Mouse (Mus musculus) fibroblast of lung, adult 2 months (primary cell): ENCODE measurements around the gene Lpcat2.

Experiments
- DNase-seq: peaks from one replicate; pipeline ENCODE4 v3.0.0-alpha.2; 2011; ENCODE audit warnings: low read depth

Lpcat2 gene

GRCm38 (mm10) chr8:92908448-92908847 is 53.3 kb downstream of the Lpcat2 start:
- DNase-seq = no peak

- no peak for DNase-seq
Measured at GRCm38 (mm10) chr8:92911477-92911876, 56.3 kb downstream of the Lpcat2 start.

GRCm38 (mm10) chr8:92913396-92913795 is 58.3 kb downstream of the Lpcat2 start:
- DNase-seq = no peak

GRCm38 (mm10) chr8:92916082-92916481 is 60.9 kb downstream of the Lpcat2 start:
- no peak for DNase-seq

- no peak for DNase-seq
Measured at GRCm38 (mm10) chr8:92921768-92922167, 66.6 kb downstream of the Lpcat2 start.

GRCm38 (mm10) chr8:92928986-92929385 is 73.8 kb downstream of the Lpcat2 start:
- DNase-seq = no peak

- peak; percentile 69 for DNase-seq
Measured at GRCm38 (mm10) chr8:92938056-92938455, 82.9 kb downstream of the Lpcat2 start.

GRCm38 (mm10) chr8:92949071-92949470 is 93.9 kb downstream of the Lpcat2 start:
- DNase-seq = no peak

- no peak for DNase-seq
Measured at GRCm38 (mm10) chr8:92950639-92951371, 95.7 kb downstream of the Lpcat2 start.

- no peak for DNase-seq
Measured at GRCm38 (mm10) chr8:92954044-92954443, 98.9 kb downstream of the Lpcat2 start.

- no peak for DNase-seq
Measured at GRCm38 (mm10) chr8:92959779-92960178, 104.6 kb downstream of the Lpcat2 start, which contains the start of gene Slc6a2. TSS of gene Slc6a2 (plus strand) at chr8:92960079.

GRCm38 (mm10) chr8:92960451-92960911 is 105.3 kb downstream of the Lpcat2 start:
- DNase-seq = no peak

GRCm38 (mm10) chr8:92961088-92961487 is 105.9 kb downstream of the Lpcat2 start:
- no peak for DNase-seq

- DNase-seq = no peak
Measured at GRCm38 (mm10) chr8:92964556-92964955, 109.4 kb downstream of the Lpcat2 start.
